Mouse (Mus musculus) CH12.LX (cell line): ENCODE measurements at regions not wholly inside any gene's neighbourhood (a gene's known extent, or its start where the extent isn't known, plus 50 kb on each side); places are given as distances from the start of the nearest gene placed in this dataset.

Experiments
- DNase-seq: peaks from one replicate; pipeline ENCODE4 v3.0.0-alpha.2; 2013; ENCODE audit errors: extremely low read depth
- H3K27ac ChIP-seq: 2 replicates; pipeline ENCODE4 v1.5.1; 2012; ENCODE audit warnings: low read depth, mild to moderate bottlenecking, control low read depth, moderate library complexity; ENCODE audit not compliant: insufficient read depth
- H3K27me3 ChIP-seq: replicated peaks from 2 replicates; pipeline ENCODE3; 2012; ENCODE audit warnings: inconsistent platforms
- H3K36me3 ChIP-seq, 2 experiments: replicated peaks in 1 of 2; 2 replicates each; pipeline versions ENCODE3 to v1.6.1; 2012; ENCODE audit warnings: inconsistent platforms in 1 of 2, low read length in 1 of 2, mild to moderate bottlenecking in 1 of 2, mixed read lengths in 1 of 2, moderate library complexity in 1 of 2; ENCODE audit not compliant: control insufficient read depth in 1 of 2, insufficient read depth in 1 of 2
- H3K4me1 ChIP-seq, 2 experiments: 2 replicates each; pipeline ENCODE4 v1.6.1; 2012; ENCODE audit warnings: inconsistent platforms in 1 of 2, moderate library complexity in 1 of 2; ENCODE audit not compliant: insufficient read depth in 2 of 2, control insufficient read depth in 1 of 2
- H3K4me2 ChIP-seq: 2 replicates; pipeline ENCODE4 v1.6.1; 2012; ENCODE audit warnings: low read depth, mild to moderate bottlenecking, control low read depth; ENCODE audit not compliant: poor library complexity, insufficient read depth, severe bottlenecking
- H3K4me3 ChIP-seq, 3 experiments: fragments of 150-350 bp in 1 of 3; sonication (generic) in 1 of 3; replicated peaks in 1 of 3; 2 replicates each; pipeline versions ENCODE3 to v1.5.1; 2011 to 2012; ENCODE audit warnings: low read depth in 2 of 3, low read length in 2 of 3, mild to moderate bottlenecking in 2 of 3, moderate library complexity in 2 of 3, control low read depth in 1 of 3, improper control_type of control experiment in 1 of 3, inconsistent platforms in 1 of 3, mixed read lengths in 1 of 3; ENCODE audit not compliant: poor library complexity in 1 of 3
- H3K79me2 ChIP-seq: replicated peaks from 2 replicates; pipeline ENCODE4 v1.6.1; 2012; ENCODE audit warnings: mild to moderate bottlenecking, moderate library complexity; ENCODE audit not compliant: control insufficient read depth, poor library complexity, insufficient read depth, severe bottlenecking; ENCODE audit errors: extremely low read depth
- H3K9ac ChIP-seq: 2 replicates; pipeline ENCODE4 v1.6.1; 2012; ENCODE audit warnings: low read depth, mild to moderate bottlenecking, control low read depth, moderate library complexity; ENCODE audit not compliant: insufficient read depth
- H3K9me3 ChIP-seq: replicated peaks from 2 replicates; pipeline ENCODE3; 2012; ENCODE audit warnings: low read length, inconsistent platforms, mixed read lengths
- BHLHE40 ChIP-seq: IDR thresholded peaks from 2 replicates; pipeline ENCODE4 v1.6.1; 2011; ENCODE audit warnings: mild to moderate bottlenecking, low read depth, low read length, improper control_type of control experiment
- CTCF ChIP-seq, 2 experiments: IDR thresholded peaks in 1 of 2; conservative IDR thresholded peaks in 1 of 2; 2 replicates each; pipeline ENCODE4 v1.5.1; 2011 to 2012; ENCODE audit warnings: low read depth in 2 of 2, low read length in 2 of 2, improper control_type of control experiment in 1 of 2, inconsistent platforms in 1 of 2, mild to moderate bottlenecking in 1 of 2, moderate library complexity in 1 of 2
- E2F4 ChIP-seq: IDR thresholded peaks from 2 replicates; pipeline ENCODE4 v1.6.1; 2011; ENCODE audit warnings: low read depth, low read length, improper control_type of control experiment; ENCODE audit not compliant: insufficient replicate concordance
- JUN ChIP-seq: IDR thresholded peaks from 2 replicates; pipeline ENCODE4 v1.6.1; 2011; ENCODE audit warnings: low read depth, mild to moderate bottlenecking, low read length, improper control_type of control experiment, moderate library complexity; ENCODE audit not compliant: insufficient read depth
- KAT2A ChIP-seq: IDR thresholded peaks from 2 replicates; pipeline ENCODE4 v1.6.1; 2012; ENCODE audit warnings: low read length, improper control_type of control experiment, inconsistent platforms; ENCODE audit not compliant: insufficient replicate concordance
- MAZ ChIP-seq: IDR thresholded peaks from 2 replicates; pipeline ENCODE4 v1.6.1; 2012; ENCODE audit warnings: low read depth, mild to moderate bottlenecking, inconsistent platforms, low read length, improper control_type of control experiment, moderate library complexity
- MEF2A ChIP-seq: IDR thresholded peaks from 2 replicates; pipeline ENCODE4 v1.6.1; 2014; ENCODE audit warnings: low read depth, mild to moderate bottlenecking, inconsistent platforms, low read length, improper control_type of control experiment, borderline replicate concordance
- MXI1 ChIP-seq: IDR thresholded peaks from 2 replicates; pipeline ENCODE4 v1.6.1; 2011; ENCODE audit warnings: mild to moderate bottlenecking, low read depth, low read length, improper control_type of control experiment
- MYC ChIP-seq: IDR thresholded peaks from 2 replicates; pipeline ENCODE4 v1.6.1; 2011; ENCODE audit warnings: low read depth, mild to moderate bottlenecking, improper control_type of control experiment, low read length
- NRF1 ChIP-seq: IDR thresholded peaks from 2 replicates; pipeline ENCODE4 v1.6.1; 2014; ENCODE audit warnings: low read depth, mild to moderate bottlenecking, inconsistent platforms, low read length, improper control_type of control experiment, moderate library complexity
- RAD21 ChIP-seq: IDR thresholded peaks from 2 replicates; pipeline ENCODE4 v1.6.1; 2011; ENCODE audit warnings: low read depth, mild to moderate bottlenecking, low read length, improper control_type of control experiment, moderate library complexity
- RCOR1 ChIP-seq: conservative IDR thresholded peaks from 2 replicates; pipeline ENCODE4 v1.6.1; 2012; ENCODE audit warnings: low read depth, mild to moderate bottlenecking, inconsistent platforms, low read length, improper control_type of control experiment
- SMC3 ChIP-seq: IDR thresholded peaks from 2 replicates; pipeline ENCODE4 v1.6.1; 2011; ENCODE audit warnings: low read depth, low read length, improper control_type of control experiment
- TBP ChIP-seq: conservative IDR thresholded peaks from 2 replicates; pipeline ENCODE4 v1.6.1; 2011; ENCODE audit warnings: low read depth, low read length, improper control_type of control experiment
- USF1 ChIP-seq: IDR thresholded peaks from 2 replicates; pipeline ENCODE4 v1.6.1; 2014; ENCODE audit warnings: low read depth, mild to moderate bottlenecking, inconsistent platforms, low read length, improper control_type of control experiment
- USF2 ChIP-seq: conservative IDR thresholded peaks from 2 replicates; pipeline ENCODE4 v1.6.1; 2011; ENCODE audit warnings: low read depth, low read length, improper control_type of control experiment
- ZMIZ1 ChIP-seq: IDR thresholded peaks from 2 replicates; pipeline ENCODE4 v1.6.1; 2012; ENCODE audit warnings: low read depth, mild to moderate bottlenecking, inconsistent platforms, low read length, improper control_type of control experiment
- ZNF384 ChIP-seq: IDR thresholded peaks from 2 replicates; pipeline ENCODE4 v1.6.1; 2012; ENCODE audit warnings: low read depth, low read length, improper control_type of control experiment, inconsistent platforms
- dilution Hi-C: fragments of 300-500 bp; cut with MboI; formaldehyde crosslinking; loops from 2 replicates; pipeline ENCODE4 v1.14.3; 2020; ENCODE audit warnings: low sequenced_read_pairs; ENCODE audit not compliant: extremely low pct_unique_long_range_greater_than_20kb, extremely low pct_ligation_motif_present
- in situ Hi-C: fragments of 300-500 bp; cut with MboI; formaldehyde crosslinking; loops from 3 replicates; pipeline ENCODE4 v1.14.3; 2019; ENCODE audit warnings: low sequenced_read_pairs, low pct_ligation_motif_present, low pct_unique_long_range_greater_than_20kb, mixed read lengths

GRCm38 (mm10) chr16:30892606-30893005 is 188.6 kb downstream of the Xxylt1 start:
- H3K4me1 ChIP-seq, result peaks cover 0 to 20% of the 10 kb centered on the region in 2 experiments; a peak in 2 of 4 replicates
- no peak overlapping the region for H3K4me2 ChIP-seq
- no peaks in the 10 kb centered on the region for H3K36me3 ChIP-seq
- H3K27me3 ChIP-seq, result no peaks in the 10 kb centered on the region
- dilution Hi-C loops, result no loop called here
- no peak overlapping the region for H3K9ac ChIP-seq
- in situ Hi-C loops, result no loop called here
- no peak overlapping the region for H3K27ac ChIP-seq
- H3K79me2 ChIP-seq, result no peaks in the 10 kb centered on the region
- H3K9me3 ChIP-seq, result peaks cover 16% of the 10 kb centered on the region
- TF ChIP-seq USF1 (no peak), RAD21 (no peak), RCOR1 (no peak), BHLHE40 (no peak), KAT2A (no peak), ZNF384 (no peak), CTCF (conservative IDR thresholded peaks at IDR 0.05 in 1 of 2, IDR thresholded peaks at IDR 0.05 in 1 of 2; ENCODE audit: low read depth in 2 of 2, low read length in 2 of 2) (no peak), MYC (no peak), SMC3 (no peak), MEF2A (no peak), TBP (no peak), MAZ (no peak), MXI1 (no peak), USF2 (no peak), E2F4 (no peak), NRF1 (no peak)
- H3K4me3 ChIP-seq, result no peak overlapping the region
- DNase-seq, result no peak

DNA sequence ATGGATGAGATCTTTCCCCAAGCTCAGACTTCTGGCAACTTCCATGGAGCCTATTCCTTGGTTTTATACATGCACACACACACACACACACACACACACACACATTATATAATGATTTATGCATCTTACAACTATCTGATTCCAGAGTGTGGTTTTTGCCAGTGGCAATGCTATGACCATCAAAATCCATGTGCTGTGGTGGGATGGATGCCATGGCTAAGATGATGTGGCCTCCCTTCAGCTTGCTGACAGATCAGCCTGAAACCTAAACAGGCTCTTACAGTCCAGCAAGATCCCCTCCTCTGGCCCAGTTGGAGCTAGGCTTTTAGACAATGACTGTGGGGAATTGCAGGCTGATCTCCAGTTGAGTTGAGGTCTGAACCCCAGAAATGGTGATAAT is 187.1 kb downstream of the Xxylt1 start:
- no peak overlapping the region for H3K4me2 ChIP-seq
- peaks cover 16% of the 10 kb centered on the region for H3K9me3 ChIP-seq
- H3K27me3 ChIP-seq, result no peaks in the 10 kb centered on the region
- in situ Hi-C loops (no loop called here), dilution Hi-C loops (no loop called here)
- no peak overlapping the region for H3K9ac ChIP-seq
- no peak for DNase-seq
- H3K79me2 ChIP-seq, result no peaks in the 10 kb centered on the region
- H3K4me1 ChIP-seq, result peaks cover 0 to 20% of the 10 kb centered on the region in 2 experiments; a peak in 2 of 4 replicates
- H3K4me3 ChIP-seq, result no peak overlapping the region
- TF ChIP-seq ZMIZ1 (no peak), JUN (no peak)
- H3K36me3 ChIP-seq, result no peaks in the 10 kb centered on the region
- no peak overlapping the region for H3K27ac ChIP-seq
